Mouse (Mus musculus) thymus, postnatal 25 days (tissue): ENCODE data around the gene Pnrc1.

Experiments used
- DNase-seq: peaks from one replicate; pipeline ENCODE4 v3.0.0; 2022

Gene Pnrc1

GRCm38 (mm10) chr4:33264979-33265726 is 24.8 kb downstream of the Pnrc1 start:
- DNase-seq, result no peak

GRCm38 (mm10) chr4:33262897-33263296 is 27.1 kb downstream of the Pnrc1 start:
- no peak for DNase-seq

GRCm38 (mm10) chr4:33261311-33261753 is 28.6 kb downstream of the Pnrc1 start:
- DNase-seq, result no peak

GRCm38 (mm10) chr4:33260311-33260710 is 29.7 kb downstream of the Pnrc1 start:
- DNase-seq, result no peak

- DNase-seq, result no peak
Observed at GRCm38 (mm10) chr4:33257263-33257964, 32.5 kb downstream of the Pnrc1 start.

- no peak for DNase-seq
Observed at GRCm38 (mm10) chr4:33254706-33255105, 35.3 kb downstream of the Pnrc1 start.

GRCm38 (mm10) chr4:33250867-33251266 is 39.1 kb downstream of the Pnrc1 start:
- DNase-seq, result no peak

- no peak for DNase-seq
Observed at GRCm38 (mm10) chr4:33249716-33250230, 40.2 kb downstream of the Pnrc1 start.

GRCm38 (mm10) chr4:33248915-33249314 is 41.0 kb downstream of the Pnrc1 start:
- DNase-seq, result no peak

- DNase-seq, result peak; percentile 99
Observed at GRCm38 (mm10) chr4:33248062-33248889, 41.7 kb downstream of the Pnrc1 start.

GRCm38 (mm10) chr4:33247479-33248053 is 42.4 kb downstream of the Pnrc1 start:
- peak; percentile 97 for DNase-seq

- DNase-seq, result no peak
Observed at GRCm38 (mm10) chr4:33245853-33246395, 44.0 kb downstream of the Pnrc1 start.

- no peak for DNase-seq
Observed at GRCm38 (mm10) chr4:33243921-33244320, 46.0 kb downstream of the Pnrc1 start.

GRCm38 (mm10) chr4:33243016-33243758 is 46.8 kb downstream of the Pnrc1 start:
- DNase-seq, result no peak

- DNase-seq, result no peak
Observed at GRCm38 (mm10) chr4:33242536-33242935, 47.4 kb downstream of the Pnrc1 start.

GRCm38 (mm10) chr4:33230881-33231280 is 59.1 kb downstream of the Pnrc1 start:
- DNase-seq, result no peak

- DNase-seq, result no peak
Observed at GRCm38 (mm10) chr4:33229639-33230038, 60.3 kb downstream of the Pnrc1 start.

- no peak for DNase-seq
Observed at GRCm38 (mm10) chr4:33227164-33227563, 62.8 kb downstream of the Pnrc1 start.

- no peak for DNase-seq
Observed at GRCm38 (mm10) chr4:33224003-33224675, 65.8 kb downstream of the Pnrc1 start.

- DNase-seq, result no peak
Observed at GRCm38 (mm10) chr4:33221847-33222246, 68.1 kb downstream of the Pnrc1 start.
